Mouse (Mus musculus): ENCODE data around the gene Ltf. TPM values are rescaled to one million over a fixed set of nuclear protein-coding genes. Genes with fewer than 3 reads are reported as not detected.

The Ltf gene
- polyA plus RNA-seq, 1 experiment from 2014 or later = 1.6 TPM

- Histone ChIP-seq H3K27me3 (replicated peaks; ENCODE audit: control insufficient read depth, insufficient read depth, low read length) (no peaks in the 10 kb centered on the region), H3K36me3 (ENCODE audit: control insufficient read depth, insufficient read depth, low read length) (no peaks in the 10 kb centered on the region), H3K4me2 (ENCODE audit: low read length) (no peak overlapping the region), H3K27ac (ENCODE audit: low read depth) (no peak overlapping the region), H3K4me3 (ENCODE audit: low read depth, low read length) (no peak overlapping the region), H3K9ac (ENCODE audit: low read length) (no peak overlapping the region), H3K4me1 (replicated peaks; ENCODE audit: control insufficient read depth, insufficient read depth, low read length) (no peaks in the 10 kb centered on the region), H3K9me3 (ENCODE audit: control insufficient read depth, low read length) (no peaks in the 10 kb centered on the region)
- DNase-seq (ENCODE audit: low spot score) (no peak), ATAC-seq (replicated peaks; ENCODE audit: low FRiP score, low TSS enrichment, low read depth) (no peak)
- 69% methylated on average over 3 of the region's 3 CpGs for WGBS
These were observed 27.2 kb downstream of the Ltf start for GRCm38 (mm10) chr9:111046222-111046621.

GRCm38 (mm10) chr9:111047266-111047665, 28.2 kb downstream of the Ltf start:
- H3K9me3 ChIP-seq (ENCODE audit: control insufficient read depth, low read length) = no peaks in the 10 kb centered on the region
- no peaks in the 10 kb centered on the region for H3K27me3 ChIP-seq (replicated peaks; ENCODE audit: control insufficient read depth, insufficient read depth, low read length)
- 97% methylated on average over 5 of the region's 5 CpGs for WGBS
- no peaks in the 10 kb centered on the region for H3K36me3 ChIP-seq (ENCODE audit: control insufficient read depth, insufficient read depth, low read length)
- ATAC-seq (replicated peaks; ENCODE audit: low FRiP score, low TSS enrichment, low read depth) (no peak), DNase-seq (ENCODE audit: low spot score) (no peak)
- no peak overlapping the region for H3K27ac ChIP-seq (ENCODE audit: low read depth)
- H3K4me3 ChIP-seq (ENCODE audit: low read depth, low read length) = no peak overlapping the region
- no peaks in the 10 kb centered on the region for H3K4me1 ChIP-seq (replicated peaks; ENCODE audit: control insufficient read depth, insufficient read depth, low read length)
- no peak overlapping the region for H3K4me2 ChIP-seq (ENCODE audit: low read length)
- H3K9ac ChIP-seq (ENCODE audit: low read length) = no peak overlapping the region

- no peak overlapping the region for H3K4me2 ChIP-seq (ENCODE audit: low read length)
- H3K36me3 ChIP-seq (ENCODE audit: control insufficient read depth, insufficient read depth, low read length) = no peaks in the 10 kb centered on the region
- H3K4me3 ChIP-seq (ENCODE audit: low read depth, low read length) = no peak overlapping the region
- WGBS = 82% methylated on average over 3 of the region's 3 CpGs
- no peak overlapping the region for H3K9ac ChIP-seq (ENCODE audit: low read length)
- DNase-seq (ENCODE audit: low spot score) (no peak), ATAC-seq (replicated peaks; ENCODE audit: low FRiP score, low TSS enrichment, low read depth) (no peak)
- no peaks in the 10 kb centered on the region for H3K4me1 ChIP-seq (replicated peaks; ENCODE audit: control insufficient read depth, insufficient read depth, low read length)
- no peaks in the 10 kb centered on the region for H3K9me3 ChIP-seq (ENCODE audit: control insufficient read depth, low read length)
- no peaks in the 10 kb centered on the region for H3K27me3 ChIP-seq (replicated peaks; ENCODE audit: control insufficient read depth, insufficient read depth, low read length)
- H3K27ac ChIP-seq (ENCODE audit: low read depth) = no peak overlapping the region
These were observed 29.4 kb downstream of the Ltf start for GRCm38 (mm10) chr9:111048452-111048851.

GRCm38 (mm10) chr9:111054923-111055322, 35.9 kb downstream of the Ltf start:
- DNase-seq (ENCODE audit: low spot score) (no peak), ATAC-seq (replicated peaks; ENCODE audit: low FRiP score, low TSS enrichment, low read depth) (no peak)
- Histone ChIP-seq H3K36me3 (ENCODE audit: control insufficient read depth, insufficient read depth, low read length) (no peaks in the 10 kb centered on the region), H3K4me3 (ENCODE audit: low read depth, low read length) (no peak overlapping the region), H3K4me1 (replicated peaks; ENCODE audit: control insufficient read depth, insufficient read depth, low read length) (peaks cover 12% of the 10 kb centered on the region), H3K9ac (ENCODE audit: low read length) (no peak overlapping the region), H3K4me2 (ENCODE audit: low read length) (no peak overlapping the region), H3K27me3 (replicated peaks; ENCODE audit: control insufficient read depth, insufficient read depth, low read length) (no peaks in the 10 kb centered on the region), H3K27ac (ENCODE audit: low read depth) (no peak overlapping the region), H3K9me3 (ENCODE audit: control insufficient read depth, low read length) (no peaks in the 10 kb centered on the region)
- 73% methylated on average over 9 of the region's 9 CpGs for WGBS

GRCm38 (mm10) chr9:111055800-111056518, 36.9 kb downstream of the Ltf start:
- Histone ChIP-seq H3K27me3 (replicated peaks; ENCODE audit: control insufficient read depth, insufficient read depth, low read length) (no peaks in the 10 kb centered on the region), H3K4me3 (ENCODE audit: low read depth, low read length) (peak overlapping the region; percentile 43), H3K9ac (ENCODE audit: low read length) (peak overlapping the region; percentile 34), H3K4me2 (ENCODE audit: low read length) (peak overlapping the region; percentile 68), H3K9me3 (ENCODE audit: control insufficient read depth, low read length) (no peaks in the 10 kb centered on the region), H3K36me3 (ENCODE audit: control insufficient read depth, insufficient read depth, low read length) (no peaks in the 10 kb centered on the region), H3K4me1 (replicated peaks; ENCODE audit: control insufficient read depth, insufficient read depth, low read length) (peaks cover 12% of the 10 kb centered on the region), H3K27ac (ENCODE audit: low read depth) (no peak overlapping the region)
- DNase-seq (ENCODE audit: low spot score) = peak; percentile 55
- WGBS = 52% methylated on average over 29 of the region's 29 CpGs
- ATAC-seq (replicated peaks; ENCODE audit: low FRiP score, low TSS enrichment, low read depth) = no peak

GRCm38 (mm10) chr9:111056519-111056797, 37.4 kb downstream of the Ltf start:
- H3K4me3 ChIP-seq (ENCODE audit: low read depth, low read length) = peak overlapping the region; percentile 43
- peaks cover 12% of the 10 kb centered on the region for H3K4me1 ChIP-seq (replicated peaks; ENCODE audit: control insufficient read depth, insufficient read depth, low read length)
- H3K27ac ChIP-seq (ENCODE audit: low read depth) = no peak overlapping the region
- no peaks in the 10 kb centered on the region for H3K9me3 ChIP-seq (ENCODE audit: control insufficient read depth, low read length)
- no peaks in the 10 kb centered on the region for H3K27me3 ChIP-seq (replicated peaks; ENCODE audit: control insufficient read depth, insufficient read depth, low read length)
- H3K4me2 ChIP-seq (ENCODE audit: low read length) = peak overlapping the region; percentile 68
- DNase-seq (ENCODE audit: low spot score) = no peak
- H3K36me3 ChIP-seq (ENCODE audit: control insufficient read depth, insufficient read depth, low read length) = no peaks in the 10 kb centered on the region
- WGBS = 7% methylated on average over 11 of the region's 11 CpGs
- ATAC-seq (replicated peaks; ENCODE audit: low FRiP score, low TSS enrichment, low read depth) = no peak
- H3K9ac ChIP-seq (ENCODE audit: low read length) = peak overlapping the region; percentile 34

GRCm38 (mm10) chr9:111056798-111057543, 37.9 kb downstream of the Ltf start, which contains the start of gene Ccrl2:
Gene Ccrl2 (minus strand): TSS chr9:111057519.
- WGBS = 7% methylated on average over 17 of the region's 17 CpGs

GRCm38 (mm10) chr9:111057544-111058370, 38.7 kb downstream of the Ltf start:
- H3K4me1 ChIP-seq (replicated peaks; ENCODE audit: control insufficient read depth, insufficient read depth, low read length) = peaks cover 12% of the 10 kb centered on the region
- H3K27ac ChIP-seq (ENCODE audit: low read depth) = no peak overlapping the region; the same call in 1 of the 2 replicates
- peak overlapping the region; percentile 43; the same call in 1 of the 2 replicates for H3K4me3 ChIP-seq (ENCODE audit: low read depth, low read length)
- H3K27me3 ChIP-seq (replicated peaks; ENCODE audit: control insufficient read depth, insufficient read depth, low read length) = no peaks in the 10 kb centered on the region
- no peaks in the 10 kb centered on the region for H3K9me3 ChIP-seq (ENCODE audit: control insufficient read depth, low read length)
- WGBS = 59% methylated on average over 14 of the region's 14 CpGs
- no peaks in the 10 kb centered on the region for H3K36me3 ChIP-seq (ENCODE audit: control insufficient read depth, insufficient read depth, low read length)
- H3K9ac ChIP-seq (ENCODE audit: low read length) = no peak overlapping the region
- peak; percentile 54 for DNase-seq (ENCODE audit: low spot score)
- peak overlapping the region; percentile 68 for H3K4me2 ChIP-seq (ENCODE audit: low read length)
- ATAC-seq (replicated peaks; ENCODE audit: low FRiP score, low TSS enrichment, low read depth) = no peak

More at GRCm38 (mm10) chr9:111056798-111057543, 37.9 kb downstream of the Ltf start, which contains the start of gene Ccrl2:
- Histone ChIP-seq H3K27me3 (replicated peaks; ENCODE audit: control insufficient read depth, insufficient read depth, low read length) (no peaks in the 10 kb centered on the region), H3K9me3 (ENCODE audit: control insufficient read depth, low read length) (no peaks in the 10 kb centered on the region), H3K4me2 (ENCODE audit: low read length) (peak within 1 kb of the TSS; percentile 68), H3K36me3 (ENCODE audit: control insufficient read depth, insufficient read depth, low read length) (no peaks in the 10 kb centered on the region), H3K27ac (ENCODE audit: low read depth) (no peak within 1 kb of the TSS; the same call in 1 of the 2 replicates), H3K4me1 (replicated peaks; ENCODE audit: control insufficient read depth, insufficient read depth, low read length) (peaks cover 12% of the 10 kb centered on the region), H3K4me3 (ENCODE audit: low read depth, low read length) (peak within 1 kb of the TSS; percentile 43), H3K9ac (ENCODE audit: low read length) (peak within 1 kb of the TSS; percentile 34)
- ATAC-seq (replicated peaks; ENCODE audit: low FRiP score, low TSS enrichment, low read depth) = no peak
- DNase-seq (ENCODE audit: low spot score) = peak; percentile 75

All from intestine, embryonic 14.5 days (tissue).